Mouse (Mus musculus) limb, embryonic 11.5 days (tissue): ENCODE results near the gene Ano6. TPM values are rescaled to one million over a fixed set of nuclear protein-coding genes. Genes with fewer than 3 reads are reported as not detected.

Experiments used
- ATAC-seq: fragments of 200-750 bp; cut with Nextera tagmentation; 2 replicates; pipeline ENCODE4 v1.8.0; 2017; ENCODE audit warnings: low read depth; ENCODE audit not compliant: insufficient number of reproducible peaks, low FRiP score, low TSS enrichment
- DNase-seq: peaks from one replicate; pipeline ENCODE4 v3.0.0-alpha.2; 2015; ENCODE audit warnings: low spot score
- H3K27ac ChIP-seq: fragments of 300-500 bp; sonication (generic); replicated peaks from 2 replicates; pipeline ENCODE4 v1.5.1; 2014; ENCODE audit warnings: low read depth, mild to moderate bottlenecking, low read length
- H3K27me3 ChIP-seq: fragments of 300-500 bp; sonication (generic); 2 replicates; pipeline ENCODE4 v1.6.1; 2014; ENCODE audit warnings: mild to moderate bottlenecking, low read length, mixed read lengths; ENCODE audit not compliant: control insufficient read depth, insufficient read depth
- H3K36me3 ChIP-seq: fragments of 300-500 bp; sonication (generic); 2 replicates; pipeline ENCODE4 v1.6.1; 2014; ENCODE audit warnings: mild to moderate bottlenecking, low read length, moderate library complexity, mixed read lengths; ENCODE audit not compliant: control insufficient read depth, insufficient read depth
- H3K4me1 ChIP-seq: fragments of 300-500 bp; sonication (generic); 2 replicates; pipeline ENCODE4 v1.6.1; 2014; ENCODE audit warnings: low read length, mixed read lengths; ENCODE audit not compliant: control insufficient read depth, insufficient read depth
- H3K4me2 ChIP-seq: fragments of 300-500 bp; sonication (generic); 2 replicates; pipeline ENCODE4 v1.6.1; 2014; ENCODE audit warnings: low read depth, mild to moderate bottlenecking, moderate library complexity; ENCODE audit not compliant: severe bottlenecking
- H3K4me3 ChIP-seq: fragments of 300-500 bp; sonication (generic); 2 replicates; pipeline ENCODE4 v1.5.1; 2014; ENCODE audit warnings: low read depth, low read length
- H3K9ac ChIP-seq: fragments of 300-500 bp; sonication (generic); 2 replicates; pipeline ENCODE4 v1.6.1; 2014; ENCODE audit warnings: mild to moderate bottlenecking, low read length
- H3K9me3 ChIP-seq: fragments of 300-500 bp; sonication (generic); 2 replicates; pipeline ENCODE4 v1.6.1; 2016; ENCODE audit warnings: low read length; ENCODE audit not compliant: control insufficient read depth
- WGBS: fragments of 180-500 bp; shearing (Covaris S2); extraction: QIAGEN DNeasy Blood & Tissue Kit; methylation state at CpG from one replicate; pipeline ENCODE4 v1.1.7; 2014; 5-methylcytosine and 5-hydroxymethylcytosine counted together
- polyA plus RNA-seq: library from polyadenylated mRNA; unstranded; fragments of >200 nt; fragmentation: Nextera tagmentation; extraction: Ambion mirVana; gene quantifications from 2 replicates; pipeline ENCODE4 v1.2.1, GENCODE M21; 2014

The Ano6 gene
- polyA plus RNA-seq, 1 experiment from 2014 or later, result 41.9 TPM

DNA sequence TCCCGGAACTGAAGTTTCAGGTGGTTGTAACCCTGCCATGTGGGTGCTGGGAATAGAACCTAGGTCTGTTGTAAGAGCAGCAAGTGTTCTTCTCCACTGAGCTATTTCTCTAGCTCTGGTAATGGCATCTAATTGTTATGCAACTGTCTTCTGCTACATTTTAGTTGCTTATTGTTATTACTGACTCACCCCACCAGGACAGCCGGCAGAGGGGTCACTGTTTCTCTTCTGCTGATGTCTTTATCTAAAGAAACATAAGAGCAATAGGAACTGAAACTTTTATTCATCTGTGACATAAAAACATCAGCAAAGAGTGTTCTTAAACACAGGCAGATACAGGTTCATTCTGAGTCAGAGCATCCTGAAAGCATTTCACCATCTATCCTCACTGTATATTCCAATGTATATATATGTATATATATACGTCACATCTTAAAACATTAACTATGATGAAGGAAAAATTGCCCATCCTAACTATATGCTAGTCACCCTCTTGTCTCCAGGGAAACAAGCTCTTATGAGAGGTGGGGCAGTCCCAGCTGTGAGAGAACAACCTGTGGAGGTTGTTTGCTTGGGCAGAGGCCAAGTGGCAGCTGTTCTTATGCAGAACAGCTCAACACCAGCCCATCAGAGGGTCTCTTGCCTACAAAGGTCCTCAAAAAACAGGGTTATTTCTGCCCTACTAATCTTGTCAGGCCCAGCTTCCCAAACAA lies 171.9 kb downstream of the Ano6 start:
- Histone ChIP-seq H3K4me3 (no peak overlapping the region), H3K4me2 (no peak overlapping the region), H3K9me3 (no peaks in the 10 kb centered on the region), H3K27me3 (no peaks in the 10 kb centered on the region), H3K4me1 (no peaks in the 10 kb centered on the region), H3K27ac (no peak overlapping the region), H3K9ac (no peak overlapping the region), H3K36me3 (no peaks in the 10 kb centered on the region; the same call in none of the 2 replicates)
- WGBS, result 84% methylated on average over 3 of the region's 3 CpGs
- no peak for DNase-seq
- no peak for ATAC-seq

- Histone ChIP-seq H3K4me2 (no peak overlapping the region), H3K9me3 (no peaks in the 10 kb centered on the region), H3K27ac (no peak overlapping the region), H3K9ac (no peak overlapping the region), H3K4me3 (no peak overlapping the region), H3K27me3 (no peaks in the 10 kb centered on the region), H3K36me3 (no peaks in the 10 kb centered on the region; the same call in none of the 2 replicates), H3K4me1 (no peaks in the 10 kb centered on the region)
- ATAC-seq, result no peak
- no peak for DNase-seq
- 70% methylated on average over 10 of the region's 10 CpGs for WGBS
Measured at GRCm38 (mm10) chr15:95963124-95963482, 172.5 kb downstream of the Ano6 start.

- no peak overlapping the region for H3K9ac ChIP-seq
- WGBS, result 81% methylated on average over 12 of the region's 12 CpGs
- H3K4me3 ChIP-seq, result no peak overlapping the region
- H3K36me3 ChIP-seq, result no peaks in the 10 kb centered on the region; the same call in none of the 2 replicates
- H3K9me3 ChIP-seq, result no peaks in the 10 kb centered on the region
- ATAC-seq (no peak), DNase-seq (no peak)
- no peaks in the 10 kb centered on the region for H3K4me1 ChIP-seq
- H3K4me2 ChIP-seq, result no peak overlapping the region
- no peaks in the 10 kb centered on the region for H3K27me3 ChIP-seq
- H3K27ac ChIP-seq, result no peak overlapping the region
Measured at GRCm38 (mm10) chr15:95963533-95964250, 173.0 kb downstream of the Ano6 start.

DNA sequence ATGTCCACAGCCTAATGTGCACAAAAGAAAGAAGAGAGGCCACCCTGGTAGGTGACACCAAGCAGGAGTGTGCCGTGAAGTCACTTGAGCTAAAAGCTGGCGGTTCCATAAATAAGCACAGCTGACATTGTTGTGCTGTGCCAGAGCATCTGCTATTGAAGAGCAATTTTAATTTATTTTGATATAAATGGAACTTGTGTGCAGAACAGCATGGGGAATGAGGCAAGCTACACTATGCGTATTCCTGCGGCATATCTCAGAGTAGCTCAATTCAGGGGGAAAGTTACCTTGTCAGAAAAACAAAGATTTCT lies 173.6 kb downstream of the Ano6 start:
- no peak for DNase-seq

DNA sequence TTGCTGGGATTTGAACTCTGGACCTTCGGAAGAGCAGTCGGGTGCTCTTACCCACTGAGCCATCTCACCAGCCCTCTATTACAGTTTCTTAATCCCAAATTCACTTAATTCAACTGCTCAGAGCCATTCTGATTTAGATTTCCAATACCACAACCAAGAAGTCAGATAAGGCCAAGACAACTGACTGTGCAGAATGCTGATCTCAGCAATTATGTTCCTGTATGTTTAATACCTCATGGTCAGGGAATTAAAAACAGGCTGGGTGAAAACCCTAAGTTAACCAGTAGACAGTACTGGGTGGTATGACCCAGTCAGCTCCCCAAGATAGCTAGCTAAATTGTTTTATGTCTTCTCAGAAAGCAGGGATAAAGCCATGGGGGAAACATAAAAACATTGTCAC lies 176.3 kb downstream of the Ano6 start:
- Histone ChIP-seq H3K9me3 (no peaks in the 10 kb centered on the region), H3K36me3 (peaks cover 2% of the 10 kb centered on the region; the same call in 1 of the 2 replicates), H3K4me1 (no peaks in the 10 kb centered on the region), H3K9ac (no peak overlapping the region), H3K27me3 (no peaks in the 10 kb centered on the region), H3K4me3 (no peak overlapping the region), H3K27ac (no peak overlapping the region), H3K4me2 (no peak overlapping the region)
- WGBS, result 95% methylated on average over 2 of the region's 2 CpGs
- DNase-seq (no peak), ATAC-seq (no peak)

More for the DNA sequence above, 173.6 kb downstream of the Ano6 start:
- Histone ChIP-seq H3K9me3 (no peaks in the 10 kb centered on the region), H3K36me3 (peaks cover under 1% of the 10 kb centered on the region; the same call in 1 of the 2 replicates), H3K27ac (no peak overlapping the region), H3K4me1 (no peaks in the 10 kb centered on the region), H3K9ac (no peak overlapping the region), H3K4me2 (no peak overlapping the region), H3K4me3 (no peak overlapping the region), H3K27me3 (no peaks in the 10 kb centered on the region)
- WGBS, result 94% methylated on average over 4 of the region's 4 CpGs
- ATAC-seq, result no peak

DNA sequence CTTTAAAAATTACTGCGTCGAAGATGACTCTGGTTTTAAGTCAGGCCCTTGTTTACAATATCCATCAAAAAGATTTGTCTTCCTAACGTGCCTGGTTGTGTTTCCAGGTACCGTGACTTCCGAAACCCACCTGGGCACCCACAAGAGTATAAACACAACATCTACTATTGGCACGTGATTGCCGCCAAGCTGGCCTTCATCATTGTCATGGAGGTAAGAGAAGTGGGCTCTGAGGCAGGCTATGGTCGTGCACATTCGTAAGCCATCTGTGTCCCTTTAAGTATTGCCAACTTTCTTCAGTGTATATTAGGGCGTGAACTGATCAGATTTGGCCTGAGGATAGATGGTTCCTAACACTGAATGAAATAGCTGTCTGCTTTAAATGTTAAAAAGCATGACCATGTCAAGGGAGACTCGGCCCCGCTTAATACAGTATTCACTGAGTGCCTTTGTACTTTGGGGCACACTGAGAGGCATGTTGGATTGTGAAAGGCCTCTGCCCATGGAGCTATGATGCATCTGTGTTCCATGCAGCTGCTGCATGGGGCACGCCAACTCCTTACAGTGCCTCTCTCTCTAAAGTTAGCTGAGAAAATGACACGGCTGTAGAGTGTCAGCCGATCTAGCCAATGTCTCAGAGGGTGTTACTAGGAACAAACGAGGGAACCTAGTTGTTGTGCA lies 177.0 kb downstream of the Ano6 start:
- WGBS, result 93% methylated on average over 16 of the region's 16 CpGs
- no peaks in the 10 kb centered on the region for H3K4me1 ChIP-seq
- H3K36me3 ChIP-seq, result peaks cover 2% of the 10 kb centered on the region; the same call in 1 of the 2 replicates
- DNase-seq (no peak), ATAC-seq (no peak)
- no peak overlapping the region for H3K27ac ChIP-seq
- H3K9ac ChIP-seq, result no peak overlapping the region
- no peaks in the 10 kb centered on the region for H3K9me3 ChIP-seq
- no peak overlapping the region for H3K4me3 ChIP-seq
- no peaks in the 10 kb centered on the region for H3K27me3 ChIP-seq
- H3K4me2 ChIP-seq, result no peak overlapping the region

DNA sequence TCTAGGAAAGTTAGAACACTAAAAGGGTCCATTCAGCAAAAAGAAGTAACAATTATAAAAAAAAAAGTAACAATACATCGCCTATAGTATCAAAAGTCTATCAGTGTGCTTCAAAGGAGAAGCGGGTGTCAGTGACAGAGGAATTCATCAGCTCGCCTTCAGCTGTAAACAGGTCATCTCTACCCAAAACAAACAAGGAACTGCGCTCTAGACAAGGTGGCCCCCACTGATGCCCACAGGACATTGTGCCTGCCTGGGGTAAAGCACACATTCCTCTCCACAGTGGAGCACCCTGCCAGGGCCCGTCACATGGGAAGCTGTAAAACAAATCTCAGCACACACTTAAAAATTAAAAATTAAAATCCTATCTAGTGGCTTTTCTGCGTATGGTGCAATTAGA lies 179.0 kb downstream of the Ano6 start:
- WGBS, result 91% methylated on average over 6 of the region's 6 CpGs
- Histone ChIP-seq H3K9me3 (no peaks in the 10 kb centered on the region), H3K9ac (no peak overlapping the region), H3K4me3 (no peak overlapping the region), H3K27ac (no peak overlapping the region), H3K36me3 (peaks cover 2% of the 10 kb centered on the region; the same call in 1 of the 2 replicates), H3K27me3 (no peaks in the 10 kb centered on the region), H3K4me2 (no peak overlapping the region), H3K4me1 (no peaks in the 10 kb centered on the region)
- ATAC-seq, result no peak
- no peak for DNase-seq

DNA sequence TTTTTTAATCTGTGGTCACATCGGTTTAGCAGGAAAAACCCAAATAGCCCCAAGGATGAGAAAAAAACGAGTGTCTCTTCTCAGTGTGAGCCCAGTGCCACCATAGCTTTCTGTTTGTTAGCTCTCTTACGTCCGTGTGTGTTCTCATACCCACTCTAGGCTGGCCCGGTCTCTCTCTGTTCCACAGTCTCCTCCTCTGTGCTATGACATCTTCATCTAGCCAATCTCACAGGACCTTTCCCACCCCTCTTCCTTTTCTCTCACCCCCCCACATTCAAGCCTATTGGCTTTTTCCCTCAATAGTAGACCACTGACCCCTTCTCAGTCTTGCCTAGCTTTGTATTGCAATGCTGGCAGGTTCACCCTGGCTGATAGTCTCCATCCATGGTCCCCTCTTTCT lies 179.5 kb downstream of the Ano6 start:
- WGBS, result 91% methylated on average over 5 of the region's 5 CpGs
- no peak overlapping the region for H3K4me3 ChIP-seq
- H3K9ac ChIP-seq, result no peak overlapping the region
- no peaks in the 10 kb centered on the region for H3K27me3 ChIP-seq
- no peaks in the 10 kb centered on the region for H3K4me1 ChIP-seq
- peaks cover 2% of the 10 kb centered on the region; the same call in 1 of the 2 replicates for H3K36me3 ChIP-seq
- ATAC-seq, result no peak
- DNase-seq, result no peak
- H3K27ac ChIP-seq, result no peak overlapping the region
- H3K9me3 ChIP-seq, result no peaks in the 10 kb centered on the region
- no peak overlapping the region for H3K4me2 ChIP-seq
